Mouse (Mus musculus) retina, adult 2 months (tissue): Measurements from ENCODE around the gene Ugt1a7c.
"Not testable (repeated sequence)": the region's sequence is repeated elsewhere in the genome, so short reads cannot be mapped to it uniquely, and the experiment has no call there.

Source experiments
- DNase-seq: peaks from one replicate; pipeline ENCODE4 v3.0.0-alpha.2; 2012; ENCODE audit warnings: low read depth, low spot score

The Ugt1a7c gene

DNA sequence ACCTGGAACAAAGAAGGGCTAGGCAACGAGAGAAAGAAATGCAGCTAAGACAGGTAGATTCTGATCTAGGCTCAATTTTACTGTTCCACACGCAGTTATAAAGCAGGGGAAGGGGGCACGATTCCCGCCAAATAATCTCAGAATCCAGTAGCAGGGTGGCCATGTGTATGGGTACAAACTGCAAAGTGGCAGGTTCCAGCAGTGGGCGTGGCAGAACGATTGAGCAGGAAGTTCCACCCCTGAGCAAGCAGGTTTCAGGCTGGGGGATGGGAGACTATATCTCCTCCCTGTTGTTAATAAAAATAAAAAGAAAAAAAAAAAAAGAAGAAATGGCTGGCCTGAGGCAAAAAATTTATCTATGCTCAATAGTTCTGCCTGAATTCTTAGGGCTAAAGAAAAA, 17.9 kb downstream of the Ugt1a7c start:
- not testable (repeated sequence) for DNase-seq

DNA sequence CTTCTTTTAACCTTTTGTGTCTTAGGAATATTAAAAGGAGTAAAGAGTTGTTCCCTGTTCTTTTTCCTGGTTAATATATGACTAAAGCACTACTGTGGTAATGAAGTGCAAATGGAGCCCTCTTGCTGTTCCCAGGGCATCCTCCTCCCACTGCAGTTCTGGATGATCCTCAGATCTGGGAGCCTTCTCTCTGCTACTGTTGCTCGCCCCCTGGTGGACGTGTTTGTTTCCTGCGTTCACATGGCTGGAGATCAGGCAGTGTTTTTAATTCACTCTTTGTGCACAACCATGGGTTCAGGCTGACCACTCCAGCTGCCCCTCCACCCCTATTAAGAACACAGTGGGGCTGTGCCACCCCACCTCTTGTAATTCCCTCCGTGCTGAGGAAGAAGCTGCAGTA, 25.7 kb downstream of the Ugt1a7c start:
- DNase-seq, result not testable (repeated sequence)

- not testable (repeated sequence) for DNase-seq
Observed at GRCm38 (mm10) chr1:88121521-88121920, 26.7 kb downstream of the Ugt1a7c start.

- not testable (repeated sequence) for DNase-seq
Observed at GRCm38 (mm10) chr1:88125827-88126360, 31.0 kb downstream of the Ugt1a7c start.

GRCm38 (mm10) chr1:88129091-88129490, 34.2 kb downstream of the Ugt1a7c start:
- not testable (repeated sequence) for DNase-seq

- not testable (repeated sequence) for DNase-seq
Observed at GRCm38 (mm10) chr1:88130223-88130622, 35.4 kb downstream of the Ugt1a7c start.

DNA sequence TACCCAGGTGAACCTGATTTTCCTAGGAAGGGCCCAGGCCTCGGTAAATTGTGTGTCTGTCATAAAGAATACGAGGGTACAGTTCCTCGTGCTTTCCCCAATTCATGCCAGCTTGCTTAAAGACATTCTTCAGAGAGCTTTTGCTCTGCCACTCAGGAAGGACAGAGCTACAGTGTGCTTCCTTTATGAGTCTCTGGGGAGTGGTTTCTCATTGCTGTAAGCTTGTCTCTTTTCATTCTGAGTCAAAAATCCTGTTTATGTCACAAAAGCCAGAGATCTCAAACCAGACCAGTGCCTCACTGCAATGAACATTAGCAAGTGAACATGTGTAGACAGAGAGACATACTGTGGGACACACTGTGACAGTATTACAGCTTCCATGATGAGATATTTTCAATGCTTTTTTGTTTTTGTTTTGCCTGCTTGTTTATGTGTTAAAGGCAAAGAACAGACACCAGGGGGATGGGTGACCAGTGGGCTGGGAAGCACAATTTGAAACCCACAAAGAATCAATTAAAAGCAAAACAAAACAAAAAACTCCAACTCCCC, 39.1 kb downstream of the Ugt1a7c start:
- no peak for DNase-seq

DNA sequence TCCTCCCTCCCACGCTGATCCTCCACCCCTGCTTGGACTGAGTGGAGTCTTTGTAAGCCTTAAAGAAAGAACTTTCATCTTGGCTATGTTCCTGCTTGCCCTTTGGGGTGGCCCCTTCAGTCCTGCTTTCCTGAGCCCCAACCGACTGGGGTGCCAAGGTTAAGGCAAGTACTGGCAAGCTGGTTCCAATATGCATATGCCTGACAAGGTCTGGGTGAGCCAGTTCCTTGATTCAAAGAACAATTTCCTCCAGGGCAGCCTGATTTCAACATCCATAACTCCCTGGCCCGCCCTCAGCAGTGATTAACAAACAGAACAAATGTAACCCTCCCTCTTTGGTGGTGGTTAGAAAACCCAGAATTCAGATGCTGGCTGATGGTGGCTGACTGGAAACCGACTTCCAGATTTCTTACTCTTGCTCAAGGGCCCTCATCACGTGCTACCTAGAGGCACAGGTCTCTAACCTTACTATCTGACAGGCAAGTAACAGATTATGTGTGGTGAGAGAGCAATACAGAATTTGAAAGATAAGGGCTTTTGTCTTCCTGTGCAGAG, 39.7 kb downstream of the Ugt1a7c start, which contains the start of gene Ugt1a6a:
Gene Ugt1a6a (plus strand): TSS at position 353 of the 555 bp plus-strand sequence.
- not testable (repeated sequence) for DNase-seq

DNA sequence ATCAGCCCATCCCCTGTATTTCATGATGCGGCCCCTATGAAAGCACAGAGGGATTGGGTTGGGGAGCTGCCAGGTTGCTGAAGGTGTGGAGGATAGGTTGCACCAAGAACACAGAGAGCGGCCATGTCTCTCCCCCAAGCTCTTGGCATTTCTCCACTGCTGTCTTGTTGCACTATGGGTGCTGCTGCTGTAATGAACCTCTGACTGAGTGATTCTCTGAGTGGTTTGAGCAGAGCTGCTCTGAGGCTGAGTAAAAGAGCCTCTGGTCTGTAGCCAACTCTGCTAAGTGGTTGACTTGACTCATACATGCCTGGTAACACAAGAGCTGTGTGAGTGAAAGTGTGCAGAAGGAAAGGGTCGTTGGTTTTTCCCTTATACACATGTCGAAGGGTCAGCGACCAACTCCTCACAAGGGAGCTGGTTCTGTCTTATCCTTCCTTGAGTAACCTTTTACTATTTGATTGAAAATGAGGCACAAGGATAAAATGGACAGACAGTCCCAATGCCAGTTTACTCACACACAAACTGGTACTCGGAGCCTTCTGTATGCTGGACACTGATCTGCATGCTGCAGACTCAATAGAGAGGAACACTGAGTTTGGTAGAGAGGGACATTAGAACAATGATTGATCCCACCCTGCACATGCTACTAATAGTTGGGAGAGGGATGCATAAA, 40.5 kb downstream of the Ugt1a7c start:
- not testable (repeated sequence) for DNase-seq

DNA sequence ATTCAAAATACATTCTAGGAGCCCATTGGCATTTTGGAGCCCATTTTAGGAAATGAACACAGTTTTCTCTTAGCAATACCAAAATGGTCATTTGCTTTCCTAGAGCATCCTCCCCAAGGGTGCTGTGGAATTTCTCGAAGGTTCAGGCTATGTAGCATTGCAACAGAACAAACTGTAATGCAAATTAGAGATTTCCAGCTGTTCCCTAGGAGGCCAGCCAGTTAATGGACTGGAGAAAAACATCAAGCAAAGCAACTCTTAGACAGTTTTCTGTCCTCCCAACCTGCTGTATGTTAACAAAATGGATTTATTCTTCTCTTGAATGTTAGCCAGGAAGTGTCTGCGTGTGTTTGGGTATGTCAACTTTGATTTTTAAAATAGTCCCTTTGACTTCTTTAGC, 41.8 kb downstream of the Ugt1a7c start:
- DNase-seq, result no peak

DNA sequence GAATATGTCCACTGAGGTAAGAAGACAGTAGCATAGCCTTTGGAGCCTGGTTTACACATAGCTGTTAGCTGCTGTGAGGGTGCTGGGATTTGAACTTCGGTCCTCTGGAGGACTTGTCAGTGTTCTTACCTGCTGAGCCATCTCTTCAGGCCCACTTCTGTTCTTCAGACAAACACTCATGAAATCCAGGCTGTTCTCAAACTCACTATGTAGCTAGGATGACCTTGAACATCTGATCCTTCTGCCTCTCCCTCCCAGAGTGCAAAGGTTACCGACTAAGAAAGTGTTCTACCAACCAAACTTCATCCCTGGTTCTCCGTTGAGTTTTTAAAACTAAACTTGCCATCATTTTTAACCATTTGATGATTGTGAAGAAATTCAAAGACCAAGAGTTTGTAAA, 42.4 kb downstream of the Ugt1a7c start:
- no peak for DNase-seq

GRCm38 (mm10) chr1:88138145-88138544, 43.3 kb downstream of the Ugt1a7c start:
- DNase-seq, result no peak

DNA sequence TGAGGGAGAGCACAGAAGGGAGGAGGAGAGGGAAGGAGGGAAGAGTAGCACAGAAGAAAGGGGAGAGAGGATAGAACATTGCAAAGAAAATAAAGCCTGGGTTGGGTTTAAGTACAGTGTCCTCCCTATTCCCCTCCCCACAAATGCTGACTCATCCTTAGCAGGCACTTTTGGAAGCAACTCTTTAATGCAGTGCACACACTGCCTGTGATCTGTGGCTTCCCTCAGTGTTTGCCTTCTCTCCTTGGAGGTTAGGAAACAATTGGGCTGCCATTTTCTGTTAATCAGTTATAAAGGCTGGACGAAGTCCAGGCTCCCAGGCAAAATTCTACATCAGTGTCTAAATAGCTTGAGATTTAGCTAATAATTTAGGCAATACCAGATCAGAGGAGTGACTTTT, 45.6 kb downstream of the Ugt1a7c start:
- not testable (repeated sequence) for DNase-seq

DNA sequence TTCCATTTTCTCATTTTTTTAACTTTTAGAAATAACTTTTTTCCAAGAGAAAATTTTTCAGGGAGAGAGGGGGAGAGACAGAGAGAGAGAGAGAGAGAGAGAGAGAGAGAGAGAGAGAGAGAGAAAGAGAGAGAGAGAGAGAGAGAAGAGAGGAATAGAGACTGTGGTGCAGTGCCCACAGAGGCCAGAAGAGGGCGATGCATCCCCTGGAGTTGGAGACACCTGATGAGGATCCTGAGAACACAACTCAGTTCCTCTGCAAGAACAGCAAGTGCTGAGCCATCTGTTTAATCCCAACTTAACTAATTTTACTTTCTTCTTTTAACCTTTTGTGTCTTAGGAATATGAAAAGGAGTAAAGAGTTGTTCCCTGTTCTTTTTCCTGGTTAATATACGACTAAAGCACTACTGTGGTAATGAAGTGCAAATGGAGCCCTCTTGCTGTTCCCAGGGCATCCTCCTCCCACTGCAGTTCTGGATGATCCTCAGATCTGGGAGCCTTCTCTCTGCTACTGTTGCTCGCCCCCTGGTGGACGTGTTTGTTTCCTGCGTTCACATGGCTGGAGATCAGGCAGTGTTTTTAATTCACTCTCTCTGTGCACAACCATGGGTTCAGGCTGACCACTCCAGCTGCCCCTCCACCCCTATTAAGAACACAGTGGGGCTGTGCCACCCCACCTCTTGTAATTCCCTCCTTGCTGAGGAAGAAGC, 49.3 kb downstream of the Ugt1a7c start:
- DNase-seq, result not testable (repeated sequence)

- not testable (repeated sequence) for DNase-seq
Observed at GRCm38 (mm10) chr1:88145278-88145677, 50.4 kb downstream of the Ugt1a7c start.

DNA sequence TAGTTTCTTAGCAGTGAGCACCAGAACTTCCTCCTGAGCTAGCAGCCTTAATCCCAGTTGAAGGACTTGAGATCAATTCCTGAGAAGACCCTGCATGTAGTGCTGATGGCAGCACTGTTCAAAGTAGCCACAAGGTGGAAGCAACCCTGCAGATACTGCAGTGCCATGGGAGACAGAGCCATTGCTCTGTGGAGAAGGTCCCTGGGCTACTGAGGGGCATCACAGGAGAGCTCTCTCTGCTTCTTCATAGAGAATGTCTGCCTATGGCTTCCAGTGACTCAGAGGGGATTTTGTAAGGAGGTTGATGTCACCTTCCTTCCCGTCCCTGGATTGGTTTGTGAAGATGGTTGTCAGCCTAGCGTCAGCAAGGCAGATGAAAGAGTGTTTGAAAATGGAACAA, 55.3 kb downstream of the Ugt1a7c start:
- not testable (repeated sequence) for DNase-seq

DNA sequence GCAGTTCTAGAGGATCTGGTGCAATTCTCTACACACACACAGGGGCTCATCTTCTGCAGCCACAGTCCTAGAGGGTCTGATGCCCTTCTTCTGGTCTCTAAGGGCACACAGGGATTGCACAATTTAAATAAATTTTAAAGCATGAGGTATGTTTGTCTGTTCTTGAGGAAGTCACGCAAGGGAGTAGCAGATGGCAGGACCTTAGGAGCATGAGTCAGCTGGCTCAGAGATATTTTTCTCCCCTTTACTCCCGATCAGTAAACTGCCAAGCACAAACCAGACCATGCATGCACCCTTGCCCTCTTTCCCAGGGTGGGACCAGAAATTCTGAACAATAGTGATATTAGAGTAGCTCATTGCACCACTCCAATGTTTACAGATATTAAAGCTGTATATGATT, 63.6 kb downstream of the Ugt1a7c start:
- no peak for DNase-seq

DNA sequence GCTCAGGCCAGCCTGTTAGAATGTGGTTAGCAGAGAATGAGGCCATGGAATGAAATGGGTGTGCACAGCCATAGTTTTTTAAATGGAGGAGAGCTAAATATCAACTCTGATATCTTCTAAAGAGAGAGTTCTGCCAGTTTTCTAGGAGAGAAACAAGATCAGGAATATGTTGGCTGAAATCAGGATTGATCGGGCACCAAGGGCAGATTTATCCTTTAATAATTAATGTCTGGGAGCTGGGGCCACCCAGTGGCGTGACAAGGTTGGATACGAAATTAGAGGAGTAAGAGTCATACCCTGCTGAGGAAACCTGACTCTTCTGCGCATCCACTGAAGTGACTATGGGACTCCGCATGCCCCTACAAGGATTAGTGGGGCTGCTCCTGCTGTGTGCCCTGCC, 70.8 kb downstream of the Ugt1a7c start, which contains the start of gene Ugt1a5:
Gene Ugt1a5 (plus strand): TSS at position 302 of the 400 bp plus-strand sequence.
- DNase-seq, result no peak

DNA sequence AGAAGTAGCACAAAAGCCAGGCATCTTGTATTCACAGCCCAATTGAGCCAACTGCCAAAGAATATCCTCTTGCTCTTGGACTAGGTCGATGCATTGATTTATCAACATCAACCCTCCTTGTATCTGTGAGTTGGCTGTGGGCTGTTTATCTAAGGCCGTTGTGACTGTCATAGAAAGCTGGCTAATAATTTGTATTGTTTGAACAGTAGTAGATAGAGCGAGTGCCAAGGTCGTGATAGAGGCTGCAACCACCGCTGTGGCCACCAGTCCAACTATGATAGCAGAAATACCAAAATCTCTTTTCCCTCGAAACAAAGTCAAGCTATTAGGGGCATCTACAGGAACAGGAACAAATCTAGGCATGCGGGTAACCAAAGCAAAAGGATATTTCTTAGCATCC, 77.3 kb downstream of the Ugt1a7c start:
- not testable (repeated sequence) for DNase-seq

DNA sequence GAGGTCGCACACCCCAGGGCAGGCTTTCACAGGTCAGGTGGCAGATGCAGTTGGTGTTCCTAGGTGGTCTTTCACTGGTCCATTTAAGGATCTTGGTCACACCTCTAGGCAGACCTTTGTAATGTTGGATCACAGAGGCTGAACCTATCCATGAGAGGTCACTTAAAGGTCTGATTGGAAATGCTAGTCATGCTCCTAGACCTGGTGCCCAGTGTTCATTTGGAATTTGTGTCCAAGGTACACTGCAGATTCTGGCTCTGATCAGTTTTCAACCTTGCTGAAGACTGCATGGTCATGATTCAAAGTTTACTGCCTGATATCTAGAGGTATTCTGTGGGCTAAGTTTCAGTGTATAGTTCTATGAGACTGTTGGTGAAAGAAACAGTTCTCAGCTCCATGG, 84.8 kb downstream of the Ugt1a7c start:
- DNase-seq, result no peak

DNA sequence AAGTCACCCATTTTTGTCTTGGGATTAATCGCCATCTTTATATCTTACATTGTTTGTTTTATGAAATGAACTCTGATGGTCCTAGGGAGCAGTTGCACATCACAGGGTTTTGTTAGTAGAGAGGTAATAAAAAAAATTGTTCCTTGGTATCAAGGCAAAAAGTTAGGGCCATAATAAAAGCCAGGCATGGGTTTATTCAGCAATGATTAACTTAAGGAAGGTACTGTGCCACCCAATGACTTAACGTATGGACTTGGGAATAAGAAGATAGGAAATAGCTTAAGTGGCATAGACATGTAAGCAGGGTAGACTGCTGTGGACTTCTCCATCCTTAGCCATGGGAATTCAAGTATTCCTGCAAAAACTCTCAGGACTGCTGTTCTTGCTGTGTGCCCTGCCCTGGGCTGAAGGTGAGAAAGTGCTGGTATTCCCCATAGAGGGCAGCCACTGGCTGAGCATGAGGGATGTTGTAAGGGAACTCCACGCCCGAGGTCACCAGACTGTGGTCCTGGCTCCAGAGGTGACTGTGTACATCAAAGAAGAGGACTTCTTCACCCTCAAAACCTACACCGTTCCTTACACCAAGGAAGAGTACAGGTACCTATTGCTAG, 91.6 kb downstream of the Ugt1a7c start:
- DNase-seq, result no peak

DNA sequence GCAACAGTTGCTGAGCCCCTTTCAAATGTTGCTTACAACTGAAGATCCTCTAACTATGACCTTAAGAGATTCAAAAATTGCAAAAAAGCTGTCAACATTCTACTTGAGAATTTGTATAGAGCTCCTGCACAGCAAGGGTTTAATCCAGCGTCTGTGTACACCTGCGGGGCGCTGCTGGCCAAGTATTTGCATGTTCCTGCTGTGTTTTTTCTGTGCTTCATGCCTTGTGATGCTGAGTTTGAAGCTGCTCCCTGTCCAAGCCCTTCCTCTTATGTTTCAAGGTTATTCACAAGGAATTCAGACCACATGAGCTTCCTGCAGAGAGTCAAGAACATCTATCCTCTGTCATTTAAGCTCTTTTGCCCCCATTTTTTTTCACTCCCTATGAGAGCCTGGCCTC, 97.3 kb downstream of the Ugt1a7c start:
- no peak for DNase-seq
